Mouse (Mus musculus) forebrain, embryonic 13.5 days (tissue): ENCODE measurements around the gene Vgll4. TPM values are rescaled to one million over a fixed set of nuclear protein-coding genes. Genes with fewer than 3 reads are reported as not detected.

ENCODE experiments used
- ATAC-seq: fragments of 200-750 bp; cut with Nextera tagmentation; 2 replicates; pipeline ENCODE4 v1.8.0; 2017
- H3K27ac ChIP-seq: fragments of 300-500 bp; sonication (generic); 2 replicates; pipeline ENCODE4 v1.5.1; 2015; ENCODE audit warnings: inconsistent platforms, mild to moderate bottlenecking, moderate library complexity
- H3K27me3 ChIP-seq: fragments of 300-500 bp; sonication (generic); 2 replicates; pipeline ENCODE4 v1.6.1; 2015; ENCODE audit warnings: mild to moderate bottlenecking, inconsistent platforms
- H3K36me3 ChIP-seq: fragments of 300-500 bp; sonication (generic); 2 replicates; pipeline ENCODE4 v1.6.1; 2015; ENCODE audit warnings: mild to moderate bottlenecking, inconsistent platforms; ENCODE audit not compliant: poor library complexity, severe bottlenecking
- H3K4me1 ChIP-seq: fragments of 300-500 bp; sonication (generic); 2 replicates; pipeline ENCODE4 v1.6.1; 2015; ENCODE audit warnings: inconsistent platforms
- H3K4me2 ChIP-seq: fragments of 300-500 bp; sonication (generic); 2 replicates; pipeline ENCODE4 v1.6.1; 2015; ENCODE audit warnings: inconsistent platforms, mild to moderate bottlenecking, moderate library complexity
- H3K4me3 ChIP-seq: fragments of 300-500 bp; sonication (generic); 2 replicates; pipeline ENCODE4 v1.5.1; 2015; ENCODE audit warnings: mild to moderate bottlenecking, inconsistent platforms
- H3K9ac ChIP-seq: fragments of 300-500 bp; sonication (generic); 2 replicates; pipeline ENCODE4 v1.6.1; 2015; ENCODE audit warnings: mild to moderate bottlenecking, inconsistent platforms
- H3K9me3 ChIP-seq: fragments of 300-500 bp; sonication (generic); replicated peaks from 2 replicates; pipeline ENCODE4 v1.6.1; 2016; ENCODE audit warnings: inconsistent platforms
- WGBS: fragments of 180-500 bp; shearing (Covaris S2); methylation state at CpG from one replicate; pipeline ENCODE4 v1.1.7; 2015; 5-methylcytosine and 5-hydroxymethylcytosine counted together
- polyA plus RNA-seq: library from polyadenylated mRNA; unstranded; fragments of >200 nt; fragmentation: Nextera tagmentation; extraction: Ambion mirVana; gene quantifications from 2 replicates; pipeline ENCODE4 v1.2.1, GENCODE M21; 2015

The Vgll4 gene
- polyA plus RNA-seq: 81.5 and 84.3 TPM in 2 replicates

GRCm38 (mm10) chr6:114969213-114970120 is at the start of gene Vgll4:
Vgll4 (minus strand) TSS chr6:114969994.
- WGBS: under 1% methylated on average over 79 of the region's 79 CpGs
- H3K4me2 ChIP-seq: peak within 1 kb of the TSS; percentile 100
- no peak within 1 kb of the TSS for H3K27ac ChIP-seq
- peaks cover 48% of the 10 kb centered on the region for H3K27me3 ChIP-seq
- H3K4me3 ChIP-seq: peak within 1 kb of the TSS; percentile 69
- H3K9ac ChIP-seq: peak within 1 kb of the TSS; percentile 73
- H3K4me1 ChIP-seq: peaks cover 26% of the 10 kb centered on the region; the same call in 1 of the 2 replicates
- peak; percentile 59 for ATAC-seq
- H3K36me3 ChIP-seq: no peaks in the 10 kb centered on the region
- H3K9me3 ChIP-seq: no peaks in the 10 kb centered on the region

GRCm38 (mm10) chr6:115015461-115015860 is 45.7 kb upstream of the Vgll4 start:
- Histone ChIP-seq H3K27me3 (no peaks in the 10 kb centered on the region), H3K36me3 (peaks cover 77% of the 10 kb centered on the region), H3K9me3 (no peaks in the 10 kb centered on the region), H3K4me3 (no peak overlapping the region), H3K27ac (no peak overlapping the region), H3K4me1 (no peaks in the 10 kb centered on the region), H3K9ac (no peak overlapping the region), H3K4me2 (no peak overlapping the region)
- WGBS: 88% methylated on average over 13 of the region's 13 CpGs
- ATAC-seq: no peak

GRCm38 (mm10) chr6:115013574-115013973 is 43.8 kb upstream of the Vgll4 start:
- ATAC-seq: no peak
- no peak overlapping the region for H3K4me3 ChIP-seq
- H3K4me2 ChIP-seq: no peak overlapping the region
- WGBS: 93% methylated on average over 4 of the region's 4 CpGs
- no peaks in the 10 kb centered on the region for H3K4me1 ChIP-seq
- no peaks in the 10 kb centered on the region for H3K27me3 ChIP-seq
- peaks cover 80% of the 10 kb centered on the region for H3K36me3 ChIP-seq
- H3K9me3 ChIP-seq: no peaks in the 10 kb centered on the region
- no peak overlapping the region for H3K9ac ChIP-seq
- no peak overlapping the region for H3K27ac ChIP-seq

GRCm38 (mm10) chr6:115011792-115012191 is 42.0 kb upstream of the Vgll4 start:
- Histone ChIP-seq H3K9me3 (no peaks in the 10 kb centered on the region), H3K27me3 (no peaks in the 10 kb centered on the region), H3K27ac (no peak overlapping the region), H3K36me3 (peaks cover 64% of the 10 kb centered on the region), H3K9ac (no peak overlapping the region), H3K4me2 (no peak overlapping the region), H3K4me3 (no peak overlapping the region), H3K4me1 (peaks cover 9% of the 10 kb centered on the region)
- ATAC-seq: no peak
- whole genome bisulfite sequencing: 69% methylated on average over 8 of the region's 8 CpGs

GRCm38 (mm10) chr6:115010815-115011214 is 41.0 kb upstream of the Vgll4 start:
- H3K4me2 ChIP-seq: no peak overlapping the region
- peaks cover 54% of the 10 kb centered on the region for H3K36me3 ChIP-seq
- 87% methylated on average over 9 of the region's 9 CpGs for WGBS
- no peak overlapping the region for H3K27ac ChIP-seq
- no peak for ATAC-seq
- no peaks in the 10 kb centered on the region for H3K27me3 ChIP-seq
- no peaks in the 10 kb centered on the region for H3K9me3 ChIP-seq
- H3K4me1 ChIP-seq: peaks cover 11% of the 10 kb centered on the region
- H3K9ac ChIP-seq: no peak overlapping the region
- H3K4me3 ChIP-seq: no peak overlapping the region

- WGBS: 82% methylated on average over 9 of the region's 9 CpGs
- H3K4me2 ChIP-seq: no peak overlapping the region
- no peaks in the 10 kb centered on the region for H3K9me3 ChIP-seq
- H3K4me1 ChIP-seq: peaks cover 11% of the 10 kb centered on the region
- no peak for ATAC-seq
- peaks cover 54% of the 10 kb centered on the region for H3K36me3 ChIP-seq
- H3K9ac ChIP-seq: no peak overlapping the region
- no peak overlapping the region for H3K4me3 ChIP-seq
- no peaks in the 10 kb centered on the region for H3K27me3 ChIP-seq
- H3K27ac ChIP-seq: no peak overlapping the region
Measured at GRCm38 (mm10) chr6:115010304-115010703, 40.5 kb upstream of the Vgll4 start.

GRCm38 (mm10) chr6:115007728-115008127 is 37.9 kb upstream of the Vgll4 start:
- H3K9me3 ChIP-seq: no peaks in the 10 kb centered on the region
- no peak overlapping the region for H3K27ac ChIP-seq
- ATAC-seq: peak; percentile 74
- WGBS: 23% methylated on average over 5 of the region's 5 CpGs
- H3K4me3 ChIP-seq: no peak overlapping the region
- H3K4me2 ChIP-seq: no peak overlapping the region
- peaks cover 48% of the 10 kb centered on the region for H3K36me3 ChIP-seq
- no peaks in the 10 kb centered on the region for H3K27me3 ChIP-seq
- H3K4me1 ChIP-seq: peaks cover 11% of the 10 kb centered on the region
- H3K9ac ChIP-seq: no peak overlapping the region

- no peaks in the 10 kb centered on the region for H3K9me3 ChIP-seq
- H3K4me1 ChIP-seq: peaks cover 11% of the 10 kb centered on the region
- peaks cover 46% of the 10 kb centered on the region for H3K36me3 ChIP-seq
- H3K27ac ChIP-seq: no peak overlapping the region
- no peak overlapping the region for H3K4me3 ChIP-seq
- no peak for ATAC-seq
- no peaks in the 10 kb centered on the region for H3K27me3 ChIP-seq
- no peak overlapping the region for H3K4me2 ChIP-seq
- H3K9ac ChIP-seq: peak overlapping the region; percentile 32; the same call in 1 of the 2 replicates
- 51% methylated on average over 6 of the region's 6 CpGs for WGBS
Measured at GRCm38 (mm10) chr6:115006948-115007347, 37.2 kb upstream of the Vgll4 start.

- WGBS: 62% methylated on average over 3 of the region's 3 CpGs
- Histone ChIP-seq H3K4me1 (peaks cover 11% of the 10 kb centered on the region), H3K4me2 (no peak overlapping the region), H3K36me3 (peaks cover 42% of the 10 kb centered on the region), H3K9me3 (no peaks in the 10 kb centered on the region), H3K4me3 (no peak overlapping the region), H3K9ac (no peak overlapping the region), H3K27ac (no peak overlapping the region), H3K27me3 (no peaks in the 10 kb centered on the region)
- ATAC-seq: no peak
Measured at GRCm38 (mm10) chr6:115006065-115006464, 36.3 kb upstream of the Vgll4 start.

GRCm38 (mm10) chr6:115005351-115005890 is 35.6 kb upstream of the Vgll4 start:
- Histone ChIP-seq H3K4me2 (no peak overlapping the region), H3K4me1 (peaks cover 11% of the 10 kb centered on the region), H3K9ac (no peak overlapping the region), H3K4me3 (no peak overlapping the region), H3K9me3 (no peaks in the 10 kb centered on the region), H3K27ac (no peak overlapping the region), H3K36me3 (peaks cover 38% of the 10 kb centered on the region), H3K27me3 (no peaks in the 10 kb centered on the region)
- 91% methylated on average over 8 of the region's 8 CpGs for WGBS
- ATAC-seq: no peak

- Histone ChIP-seq H3K27ac (no peak overlapping the region), H3K9me3 (no peaks in the 10 kb centered on the region), H3K9ac (no peak overlapping the region), H3K4me3 (no peak overlapping the region), H3K36me3 (peaks cover 38% of the 10 kb centered on the region), H3K4me2 (no peak overlapping the region), H3K4me1 (peaks cover 11% of the 10 kb centered on the region), H3K27me3 (no peaks in the 10 kb centered on the region)
- no peak for ATAC-seq
- 69% methylated on average over 8 of the region's 8 CpGs for WGBS
Measured at GRCm38 (mm10) chr6:115004636-115005035, 34.8 kb upstream of the Vgll4 start.

- Histone ChIP-seq H3K4me1 (no peaks in the 10 kb centered on the region), H3K27ac (no peak overlapping the region), H3K9ac (no peak overlapping the region), H3K4me2 (no peak overlapping the region), H3K9me3 (peaks cover 4% of the 10 kb centered on the region; the same call in 1 of the 2 replicates), H3K4me3 (no peak overlapping the region), H3K27me3 (no peaks in the 10 kb centered on the region), H3K36me3 (peaks cover 14% of the 10 kb centered on the region)
- 95% methylated on average over 16 of the region's 16 CpGs for WGBS
- ATAC-seq: no peak
Measured at GRCm38 (mm10) chr6:114998374-114999031, 28.7 kb upstream of the Vgll4 start.
